Mouse (Mus musculus) gastrocnemius, postnatal 36 days (tissue): ENCODE results near the gene Entpd8. TPM values are rescaled to one million over a fixed set of nuclear protein-coding genes. Genes with fewer than 3 reads are reported as not detected.

Experiments
- DNase-seq, 2 experiments: peaks; one replicate each; pipeline ENCODE4 v3.0.0; 2022
- intact Hi-C: fragments of 180-260 bp; cut with DNase I; formaldehyde crosslinking; loops from one replicate; pipeline ENCODE4 v1.15.1; 2025
- long read RNA-seq, 2 experiments: library from polyadenylated mRNA; stranded (forward); transcript quantifications; one replicate each; pipeline ENCODE4 v2.0.0; 2021
- total RNA-seq, 2 experiments: library from RNA; stranded (reverse); gene quantifications; 2 replicates each; pipeline ENCODE4 v1.2.3; 2021

Entpd8 gene
- total RNA-seq = under 1 TPM in 1 of 2 experiments, not detected in 1; 0.23 TPM
- long read RNA-seq, experiment 1 = 0 reads
- long read RNA-seq, experiment 2 = 0 reads

DNA sequence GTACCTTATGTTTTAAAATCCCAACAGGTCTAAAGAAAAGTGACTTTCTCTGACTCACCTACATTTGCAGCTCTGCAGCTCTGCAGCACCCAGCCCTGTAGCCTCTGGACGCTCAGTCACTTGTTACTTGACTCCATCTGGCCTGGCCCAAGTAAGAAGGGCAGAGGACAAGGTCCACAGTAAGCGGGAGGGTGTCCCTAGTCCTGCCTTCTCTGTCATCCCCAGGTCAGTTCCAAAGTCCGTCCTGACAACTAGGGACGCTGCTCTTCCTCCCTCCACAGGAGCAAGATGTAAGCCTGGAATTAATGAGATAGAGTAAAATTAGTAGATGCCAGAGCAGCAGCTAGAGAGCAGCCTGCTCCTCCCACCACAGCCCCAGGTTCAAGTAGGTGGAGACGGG lies at the start of gene Entpd8:
Gene Entpd8, plus strand, starts transcription at position 229 of the 400 bp plus-strand sequence.
- intact Hi-C loops = no loop called here
- no peak for DNase-seq

GRCm38 (mm10) chr2:25034994-25035393 lies 45.1 kb upstream of the Entpd8 start:
- DNase-seq = no peak
- intact Hi-C loops = no loop called here

DNA sequence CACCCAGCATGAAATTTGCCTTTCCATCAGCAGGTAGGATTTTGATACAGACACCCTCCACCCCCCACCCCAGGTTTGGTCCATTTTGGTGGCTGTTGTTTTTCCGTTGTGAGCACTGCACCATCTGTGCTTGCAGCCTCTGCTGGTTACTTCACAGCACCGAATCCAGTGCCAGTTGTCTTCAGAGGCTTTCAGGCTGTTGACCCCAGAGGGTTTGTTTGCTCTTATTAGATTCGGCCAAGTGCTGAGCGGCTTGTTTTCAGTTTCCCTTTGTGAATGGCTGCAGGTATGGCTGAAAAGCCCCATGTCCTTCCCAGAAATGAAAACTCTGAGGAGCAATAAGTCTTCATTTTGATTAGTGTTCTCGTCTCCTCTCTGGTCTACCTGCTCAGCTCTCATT lies 40.0 kb upstream of the Entpd8 start:
- intact Hi-C loops = no loop called here
- DNase-seq = no peak

- no peak for DNase-seq
- intact Hi-C loops = no loop called here
These were observed 29.2 kb upstream of the Entpd8 start for GRCm38 (mm10) chr2:25050921-25051320.

- DNase-seq = no peak
- intact Hi-C loops = no loop called here
These were observed 28.7 kb upstream of the Entpd8 start for GRCm38 (mm10) chr2:25051450-25051849.

- DNase-seq = no peak
- intact Hi-C loops = no loop called here
These were observed 27.0 kb upstream of the Entpd8 start for GRCm38 (mm10) chr2:25053101-25053500.

DNA sequence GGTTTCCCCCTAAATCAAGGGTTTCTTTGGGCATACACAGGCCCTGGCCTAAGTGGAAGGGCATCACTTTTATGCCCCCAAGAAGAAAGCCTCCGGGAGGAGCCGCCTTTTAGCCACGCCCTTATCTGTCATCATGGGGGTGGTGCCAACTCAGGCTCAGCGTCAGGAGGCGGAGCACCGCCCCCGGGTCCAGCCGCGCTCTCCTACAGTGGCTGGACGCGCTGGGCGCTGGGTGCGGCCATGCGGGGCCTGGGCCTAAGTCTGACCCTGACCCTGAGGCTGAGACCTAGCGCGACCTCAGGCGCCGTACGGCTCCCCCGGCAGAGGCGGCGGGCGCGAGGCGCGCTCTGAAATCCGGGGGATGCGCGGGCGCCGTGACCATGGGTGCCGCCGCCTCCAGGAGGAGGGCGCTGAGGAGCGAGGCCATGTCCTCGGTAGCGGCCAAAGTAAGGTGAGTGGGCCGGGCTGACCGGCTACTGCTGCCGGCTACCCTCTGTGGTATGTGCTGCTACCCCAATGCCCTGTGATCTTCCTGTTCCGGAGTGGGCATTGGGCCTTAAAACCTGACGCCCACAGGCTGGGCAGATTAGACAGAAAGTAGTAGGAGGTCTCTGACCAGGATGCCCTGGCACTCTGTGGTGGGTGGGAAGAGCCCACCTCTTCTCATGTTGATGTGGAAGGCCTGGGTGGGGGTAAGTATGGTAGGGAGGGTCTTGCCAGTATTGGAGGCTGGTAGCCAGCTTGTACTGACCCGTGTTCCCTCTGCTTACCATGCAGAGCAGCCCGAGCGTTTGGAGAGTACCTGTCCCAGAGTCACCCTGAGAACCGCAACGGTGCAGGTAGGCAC lies 25.7 kb upstream of the Entpd8 start, which contains the start of gene Nsmf:
Gene Nsmf, plus strand, starts transcription at position 135 of the 847 bp plus-strand sequence.
- DNase-seq = peak; percentile 86 to 87
- intact Hi-C loops = no loop called here

DNA sequence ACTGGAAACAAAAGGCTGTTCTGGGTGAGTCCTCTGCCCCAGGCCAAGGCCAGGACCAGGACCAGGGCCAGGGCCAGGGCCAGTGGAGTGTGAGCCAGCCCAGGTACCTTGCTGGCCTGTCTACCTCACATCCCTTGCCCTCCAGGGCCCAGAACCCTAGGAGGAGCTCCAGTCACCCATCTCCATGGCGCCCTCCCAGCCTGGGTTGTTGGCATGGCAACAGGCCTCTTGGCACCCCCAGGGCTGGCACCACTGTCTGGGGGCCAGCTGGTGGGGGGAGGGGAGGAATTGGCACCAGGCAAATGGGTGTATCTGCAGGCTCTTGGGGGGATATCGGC lies 25.1 kb upstream of the Entpd8 start:
- no peak for DNase-seq
- intact Hi-C loops = no loop called here

DNA sequence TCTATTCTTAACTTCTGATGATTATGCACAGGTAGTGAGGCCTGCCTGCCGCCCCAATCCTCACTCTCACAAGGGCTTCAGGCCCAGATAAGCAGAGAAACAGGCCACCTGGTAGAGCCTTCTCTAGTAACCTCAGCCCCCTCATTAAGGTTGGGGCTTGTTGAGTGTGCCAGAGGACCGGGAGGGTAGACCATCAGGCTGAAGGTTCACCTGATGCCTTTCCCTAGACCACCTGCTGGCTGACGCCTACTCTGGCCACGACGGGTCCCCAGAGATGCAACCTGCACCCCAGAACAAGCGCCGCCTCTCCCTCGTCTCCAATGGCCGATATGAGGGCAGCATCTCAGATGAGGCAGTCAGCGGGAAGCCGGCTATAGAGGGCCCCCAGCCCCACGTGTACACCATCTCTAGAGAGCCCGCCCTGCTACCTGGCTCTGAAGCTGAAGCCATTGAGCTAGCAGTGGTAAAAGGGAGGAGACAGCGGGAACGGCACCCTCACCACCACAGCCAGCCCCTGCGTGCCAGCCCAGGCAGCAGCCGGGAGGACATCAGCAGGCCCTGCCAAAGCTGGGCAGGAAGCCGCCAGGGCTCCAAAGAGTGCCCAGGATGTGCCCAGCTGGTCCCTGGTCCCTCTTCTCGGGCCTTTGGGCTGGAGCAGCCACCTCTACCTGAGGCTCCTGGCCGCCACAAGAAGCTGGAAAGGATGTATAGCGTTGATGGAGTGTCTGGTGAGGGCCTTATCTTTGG lies 24.5 kb upstream of the Entpd8 start:
- no peak for DNase-seq
- intact Hi-C loops = no loop called here

DNA sequence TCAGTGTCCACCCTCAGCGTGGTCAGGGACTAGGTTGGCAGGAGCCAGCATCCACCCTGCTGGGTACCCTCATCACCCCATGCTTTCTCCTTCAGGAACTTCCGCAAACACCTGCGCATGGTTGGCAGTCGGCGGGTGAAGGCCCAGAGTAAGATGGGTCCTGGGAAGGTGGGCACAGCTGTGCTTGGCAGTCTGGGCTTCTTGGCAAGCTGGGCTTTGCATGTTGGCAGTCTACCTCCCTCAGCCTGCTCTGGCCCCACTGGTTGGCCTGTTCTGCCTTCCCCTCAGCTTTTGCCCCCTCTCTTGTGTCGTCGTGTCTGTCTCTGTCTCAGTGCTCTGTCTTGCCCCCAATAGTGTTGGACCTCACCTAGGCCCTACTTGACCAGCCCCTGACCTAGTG lies 21.2 kb upstream of the Entpd8 start:
- DNase-seq = no peak
- intact Hi-C loops = no loop called here

- no peak for DNase-seq
- intact Hi-C loops = no loop called here
These were observed 16.6 kb upstream of the Entpd8 start for GRCm38 (mm10) chr2:25063523-25063922.

GRCm38 (mm10) chr2:25064285-25064684 lies 15.8 kb upstream of the Entpd8 start:
- intact Hi-C loops = no loop called here
- no peak for DNase-seq

DNA sequence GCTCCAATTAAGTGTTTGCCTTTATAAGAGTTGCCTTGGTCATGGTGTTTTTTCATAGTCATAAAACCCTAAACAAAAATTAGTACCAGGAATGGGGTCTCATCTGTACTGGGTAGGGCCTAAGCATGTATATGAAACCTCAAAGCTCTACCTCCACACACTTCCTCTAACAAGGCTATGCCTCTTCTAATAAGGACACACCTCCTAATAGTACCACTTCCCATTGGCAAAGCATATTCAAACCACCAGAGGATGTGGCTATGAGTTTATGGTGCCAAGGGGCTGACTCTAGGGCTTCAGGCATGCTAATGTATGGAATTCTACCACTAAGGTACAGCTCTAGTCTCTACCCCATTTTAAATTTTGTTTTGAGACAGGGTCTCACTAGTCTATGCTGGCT lies 14.6 kb upstream of the Entpd8 start:
- intact Hi-C loops = no loop called here

GRCm38 (mm10) chr2:25066552-25066951 lies 13.6 kb upstream of the Entpd8 start:
- intact Hi-C loops = no loop called here

More for the DNA sequence above, 14.6 kb upstream of the Entpd8 start:
- DNase-seq = no peak

DNA sequence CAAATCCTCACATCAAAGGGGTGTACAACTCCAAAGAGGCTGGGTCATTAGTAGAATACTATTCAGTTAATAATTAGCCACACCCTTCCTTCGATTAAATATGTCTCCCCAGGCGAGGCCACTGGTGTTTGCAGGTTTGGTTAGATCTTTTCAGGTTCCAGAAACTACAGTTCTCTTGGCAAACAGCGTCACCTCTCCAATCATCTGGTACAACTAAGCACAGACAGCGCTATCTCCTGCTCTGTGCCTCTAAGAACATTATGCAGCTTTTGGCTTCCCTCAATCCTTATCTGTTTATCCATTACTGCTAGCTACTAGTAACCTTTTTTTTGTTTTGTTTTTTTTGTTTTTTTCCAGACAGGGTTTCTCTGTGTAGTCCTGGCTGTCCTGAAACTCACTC lies 10.6 kb upstream of the Entpd8 start:
- DNase-seq = no peak
- intact Hi-C loops = no loop called here

More at GRCm38 (mm10) chr2:25066552-25066951, 13.6 kb upstream of the Entpd8 start:
- no peak for DNase-seq

DNA sequence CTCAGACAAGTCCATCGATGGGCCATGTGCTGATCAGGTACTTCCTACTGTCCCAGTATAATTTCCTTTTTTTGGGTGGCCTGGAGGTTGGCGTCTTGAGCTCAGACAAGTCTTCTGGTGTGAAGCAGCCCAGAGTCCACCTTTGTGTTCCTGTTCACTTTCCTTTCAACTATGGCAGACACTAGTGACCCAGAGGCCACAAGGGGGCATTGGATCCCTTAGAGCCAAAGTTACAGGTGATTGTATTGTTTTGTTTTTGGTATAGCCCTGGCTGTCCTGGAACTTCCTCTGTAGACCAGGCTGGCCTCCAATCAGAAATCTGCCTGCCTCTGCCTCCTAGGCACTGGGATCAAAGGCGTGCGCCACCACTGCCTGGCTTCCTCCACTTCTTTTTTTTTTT lies 7.7 kb upstream of the Entpd8 start:
- no peak for DNase-seq
- intact Hi-C loops = no loop called here

- intact Hi-C loops = no loop called here
- no peak for DNase-seq
These were observed 4.6 kb upstream of the Entpd8 start for GRCm38 (mm10) chr2:25075506-25075905.

GRCm38 (mm10) chr2:25078967-25079366 lies 1.1 kb upstream of the Entpd8 start:
- DNase-seq = no peak
- intact Hi-C loops = no loop called here

DNA sequence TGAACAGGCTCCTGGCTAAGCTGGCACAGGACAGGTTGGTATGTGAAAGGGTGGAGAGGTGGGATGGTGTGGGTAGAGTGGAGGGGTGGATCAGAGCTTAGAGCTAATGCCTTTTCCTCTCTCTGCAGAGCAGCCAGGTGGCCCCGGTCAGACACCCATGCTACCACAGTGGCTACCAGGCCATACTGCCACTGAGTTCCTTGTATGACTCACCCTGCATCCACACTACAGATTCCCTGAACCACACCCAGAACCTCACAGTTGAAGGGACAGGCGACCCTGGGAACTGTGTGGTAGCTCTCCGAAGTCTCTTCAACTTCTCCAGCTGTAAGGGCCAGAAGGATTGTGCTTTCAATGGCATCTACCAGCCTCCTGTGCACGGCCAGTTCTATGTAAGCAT lies 3.6 kb downstream of the Entpd8 start:
- DNase-seq = no peak
- intact Hi-C loops = no loop called here

DNA sequence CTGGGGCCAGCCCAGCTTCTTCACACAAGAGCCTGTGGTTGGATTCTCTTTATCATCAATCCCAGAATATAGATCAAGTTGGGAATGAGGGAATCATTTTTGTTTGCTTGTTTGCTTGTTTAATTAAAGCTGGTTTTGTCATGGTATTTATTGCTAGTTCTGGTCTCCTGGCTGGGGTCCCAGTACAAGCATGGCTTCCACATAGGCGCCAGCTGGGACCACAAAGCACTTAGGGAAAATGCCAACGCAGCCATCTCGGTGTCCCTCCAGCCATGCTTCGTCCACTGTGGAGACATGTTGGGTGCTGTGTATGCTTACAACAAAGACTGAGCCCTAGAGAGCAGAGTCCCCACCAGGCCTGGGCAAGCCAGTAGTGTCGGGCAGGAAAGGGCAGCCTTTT lies 5.5 kb downstream of the Entpd8 start:
- no peak for DNase-seq
- intact Hi-C loops = no loop called here

- no peak for DNase-seq
- intact Hi-C loops = no loop called here
These were observed 7.7 kb downstream of the Entpd8 start for GRCm38 (mm10) chr2:25087842-25088241.

- no peak for DNase-seq
- intact Hi-C loops = no loop called here
These were observed 8.5 kb downstream of the Entpd8 start for GRCm38 (mm10) chr2:25088636-25089035.
